Mouse (Mus musculus) heart, adult 18-20 months (tissue): ENCODE results near the gene Skint6. TPM values are rescaled to one million over a fixed set of nuclear protein-coding genes. Genes with fewer than 3 reads are reported as not detected.
"Not testable (repeated sequence)": the region's sequence is repeated elsewhere in the genome, so short reads cannot be mapped to it uniquely, and the experiment has no call there.

ENCODE experiments used
- DNase-seq, 2 experiments: peaks; one replicate each; pipeline ENCODE4 v3.0.0; 2021 to 2022; ENCODE audit warnings: mixed read lengths in 1 of 2
- long read RNA-seq, 2 experiments: library from polyadenylated mRNA; stranded (forward); transcript quantifications; one replicate each; pipeline ENCODE4 v2.0.0; 2021
- total RNA-seq, 2 experiments: library from RNA; stranded (reverse); gene quantifications; 2 replicates each; pipeline ENCODE4 v1.2.3; 2021

The Skint6 gene
- not detected for total RNA-seq
- long read RNA-seq, experiment 1: 0 reads
- long read RNA-seq, experiment 2: 0 reads

DNA sequence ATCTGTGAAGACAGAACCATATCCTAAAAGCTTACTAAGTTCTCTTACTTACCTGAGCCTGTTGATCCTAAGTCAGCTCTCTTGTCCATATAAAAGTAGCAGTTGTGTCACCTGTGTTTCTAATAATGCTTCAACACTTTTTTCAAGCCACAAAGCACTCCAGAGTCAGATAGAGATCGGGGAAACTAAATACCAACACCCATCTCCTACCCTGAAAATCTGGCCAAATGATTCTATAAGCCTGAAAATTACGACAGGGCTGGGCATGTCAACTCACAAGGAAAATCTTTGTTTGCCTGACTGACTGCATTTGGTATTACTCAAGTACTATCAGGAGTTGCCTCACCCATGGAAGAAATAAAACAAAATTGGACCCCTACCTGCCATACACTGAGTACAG lies at the start of gene Skint6:
Gene Skint6 (minus strand): TSS at position 101 of the 400 bp plus-strand sequence.
- DNase-seq: no peak

- DNase-seq: no peak
These were observed 34.1 kb upstream of the Skint6 start for GRCm38 (mm10) chr4:113320911-113321310.

DNA sequence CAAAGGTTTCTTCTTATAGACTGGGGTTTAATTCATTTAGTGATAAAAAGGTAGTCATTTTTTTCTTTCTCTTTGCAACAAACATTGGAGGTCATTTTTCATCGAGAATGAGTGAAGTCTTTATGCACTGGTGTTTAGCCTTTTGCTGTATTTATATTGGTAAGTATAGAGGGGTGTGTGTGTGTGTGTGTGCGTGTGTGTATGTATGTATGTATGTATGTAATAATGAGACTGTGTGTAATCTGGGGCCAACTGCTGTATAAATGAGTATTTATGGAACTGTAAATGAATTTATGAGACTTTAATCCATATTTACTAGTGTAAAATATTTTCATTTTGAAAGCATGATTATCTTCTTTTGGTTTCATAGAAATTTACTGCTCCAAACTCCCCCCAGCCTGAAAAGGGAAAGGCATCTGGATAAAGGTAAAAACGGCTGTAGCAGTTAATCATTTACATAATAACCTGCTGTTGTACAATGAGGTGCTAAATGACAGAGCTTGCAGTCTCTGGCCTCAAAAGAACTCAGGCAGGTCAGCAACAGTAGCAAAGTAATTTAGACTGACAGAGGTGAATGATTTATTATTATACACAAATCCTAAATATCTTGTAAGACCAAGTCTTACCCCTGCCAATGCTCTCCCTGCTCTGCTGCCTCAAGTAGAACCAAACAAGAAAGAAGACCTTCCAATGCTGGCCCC lies 15.2 kb upstream of the Skint6 start:
- no peak for DNase-seq

GRCm38 (mm10) chr4:113263363-113264060 lies 23.3 kb downstream of the Skint6 start:
- no peak for DNase-seq

GRCm38 (mm10) chr4:113245808-113246207 lies 41.0 kb downstream of the Skint6 start:
- DNase-seq: no peak

DNA sequence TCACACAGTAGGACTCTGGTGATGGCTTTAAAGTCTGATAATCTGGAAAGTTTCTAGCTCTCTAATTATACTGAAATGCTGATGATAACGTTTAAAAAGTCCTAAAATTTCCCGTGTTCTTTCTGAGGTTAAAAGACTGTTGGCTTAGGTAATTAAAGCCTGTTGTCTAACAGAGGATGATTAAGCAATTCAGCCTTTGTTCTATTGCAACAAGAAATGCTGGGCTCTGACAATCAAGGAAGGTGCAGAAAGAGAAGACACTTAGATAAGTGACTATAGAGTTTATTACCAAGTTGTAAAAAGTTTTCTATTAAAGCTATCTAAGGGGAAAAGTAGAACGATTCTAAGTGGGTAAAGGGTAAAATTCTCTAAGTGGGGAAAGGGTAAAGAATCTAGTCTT lies 219.2 kb downstream of the Skint6 start:
- DNase-seq: no peak

GRCm38 (mm10) chr4:112979160-112979559 lies 307.6 kb downstream of the Skint6 start:
- not testable (repeated sequence) for DNase-seq

GRCm38 (mm10) chr4:112790646-112791045 lies 496.1 kb downstream of the Skint6 start:
- no peak for DNase-seq

GRCm38 (mm10) chr4:112774766-112775165 lies 512.0 kb downstream of the Skint6 start, which contains the start of gene Skint10:
Gene Skint10, minus strand, starts transcription at chr4:112774866.
- DNase-seq: no peak
